Comparison of ENCODE assay signal across 26 mouse cellular contexts in the genomic region with DNA sequence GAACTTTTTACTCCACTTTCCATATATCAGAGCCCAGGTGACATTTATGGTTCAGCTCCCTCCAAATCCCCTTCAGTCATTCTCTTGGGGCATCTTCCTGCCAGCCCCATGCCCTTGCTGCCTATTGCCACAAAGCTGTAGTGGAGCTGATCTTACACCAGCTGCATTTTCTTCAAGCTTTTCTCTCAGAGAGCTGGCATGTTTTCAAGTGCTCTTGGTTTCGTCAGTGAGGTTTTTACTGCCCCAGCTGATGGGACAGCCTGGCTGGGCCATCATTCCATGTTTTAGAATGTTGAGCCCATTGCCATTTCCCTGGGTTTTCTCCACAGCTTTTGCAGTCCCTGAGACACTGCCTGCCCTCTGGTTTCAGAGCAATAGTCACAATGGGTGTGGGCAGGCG. TPM values are rescaled to one million over a fixed set of nuclear protein-coding genes. Genes with fewer than 3 reads are reported as not detected.
A peak's percentile ranks its signal among the peaks of the same experiment; 100 is the strongest.
DNase-seq lines count a peak whose midpoint lies in the region; ATAC-seq lines count a peak whose summit lies in the region.
"Had no signal": no experiment of that assay in that cellular context is flagged by ENCODE, and none has a peak within 500 bp of the region (broad histone marks: within the 10 kb centered on the region; RNA-seq: fewer than 3 reads in every experiment).

No protein-coding gene starts in this region.

- no peaks in the 10 kb centered on the region for H3K27me3 ChIP-seq in forebrain, embryonic 11.5 days (ENCODE audit: control insufficient read depth, insufficient read depth, low read length)
- peaks cover 14% of the 10 kb centered on the region for H3K27me3 ChIP-seq in forebrain, embryonic 13.5 days
- H3K27me3 ChIP-seq: embryonic facial prominence, embryonic 15.5 days had no signal

- no peak for ATAC-seq in forebrain, embryonic 11.5 days (replicated peaks; ENCODE audit: low FRiP score)
- ATAC-seq in forebrain, embryonic 13.5 days, result no peak
- no peak for ATAC-seq in frontal cortex, adult (ENCODE audit: low TSS enrichment)
- ATAC-seq: CD4-positive, CD25-positive, alpha-beta regulatory T cell, adult 4 months; forebrain, embryonic 14.5 days; forebrain, embryonic 16.5 days had no signal

- peak; percentile 16 for DNase-seq in forebrain, embryonic 11.5 days (ENCODE audit: low spot score)
- peak; percentile 8 for DNase-seq in lung, postnatal 10 days
- no peak for DNase-seq in lung, postnatal 25 days (ENCODE audit: low spot score)
- DNase-seq in MN1 (ENCODE audit: low spot score), result peak; percentile 59
- peak; percentile 47 for DNase-seq in brain, adult 2 months (ENCODE audit: low read depth, low spot score)
- DNase-seq: adrenal gland, adult 8-10 months; adrenal gland, postnatal 14 days; adrenal gland, postnatal 36 days; B cell, adult 2 months; cerebellum, adult 11 months; cerebellum, adult 18-20 months; cerebellum, adult 8-10 months; cerebellum, adult 9-11 months; cerebellum, postnatal 14 days; cerebellum, postnatal 36 days; embryo, embryonic 11 days had no signal

- no peak overlapping the region for H3K27ac ChIP-seq in forebrain, embryonic 11.5 days (ENCODE audit: low read depth, low read length)
- H3K27ac ChIP-seq in forebrain, embryonic 13.5 days, result no peak overlapping the region
- H3K27ac ChIP-seq: embryonic facial prominence, embryonic 13.5 days; embryonic facial prominence, embryonic 15.5 days; forebrain, embryonic 10.5 days had no signal

- H3K4me3 ChIP-seq in forebrain, embryonic 11.5 days (ENCODE audit: low read depth, low read length), result no peak overlapping the region
- H3K4me3 ChIP-seq in forebrain, embryonic 13.5 days, result no peak overlapping the region
- H3K4me3 ChIP-seq: embryonic facial prominence, embryonic 13.5 days; embryonic facial prominence, embryonic 15.5 days; erythroblast, embryonic 14.5 days; forebrain, embryonic 10.5 days had no signal

- 72% methylated on average over 2 of the region's 2 CpGs for WGBS in forebrain, embryonic 11.5 days
- 74% methylated on average over 2 of the region's 2 CpGs for WGBS in forebrain, embryonic 13.5 days

- peaks cover 7% of the 10 kb centered on the region; the same call in 1 of the 2 replicates for H3K9me3 ChIP-seq in forebrain, embryonic 11.5 days (ENCODE audit: control insufficient read depth, low read length)
- peaks cover 16% of the 10 kb centered on the region for H3K9me3 ChIP-seq in forebrain, embryonic 13.5 days (replicated peaks)

- H3K9ac ChIP-seq in forebrain, embryonic 11.5 days (ENCODE audit: low read length), result no peak overlapping the region
- H3K9ac ChIP-seq in forebrain, embryonic 13.5 days, result no peak overlapping the region
- H3K9ac ChIP-seq: embryonic facial prominence, embryonic 13.5 days; embryonic facial prominence, embryonic 15.5 days had no signal

- H3K4me2 ChIP-seq in forebrain, embryonic 11.5 days (ENCODE audit: low read depth, low read length, severe bottlenecking), result no peak overlapping the region
- no peak overlapping the region for H3K4me2 ChIP-seq in forebrain, embryonic 13.5 days
- H3K4me2 ChIP-seq: embryonic facial prominence, embryonic 13.5 days; embryonic facial prominence, embryonic 15.5 days had no signal

- H3K4me1 ChIP-seq in forebrain, embryonic 11.5 days (replicated peaks; ENCODE audit: control insufficient read depth, insufficient read depth, low read length), result no peaks in the 10 kb centered on the region
- no peaks in the 10 kb centered on the region for H3K4me1 ChIP-seq in forebrain, embryonic 13.5 days

- H3K36me3 ChIP-seq in forebrain, embryonic 11.5 days (ENCODE audit: control insufficient read depth, insufficient read depth, low read length), result no peaks in the 10 kb centered on the region
- no peaks in the 10 kb centered on the region for H3K36me3 ChIP-seq in forebrain, embryonic 13.5 days (ENCODE audit: poor library complexity, severe bottlenecking)
- H3K36me3 ChIP-seq: embryonic facial prominence, embryonic 13.5 days; embryonic facial prominence, embryonic 15.5 days; forebrain, embryonic 10.5 days; G1E had no signal

RNA-seq across cellular contexts. Expression of gene Tsnax, which starts 17.0 kb away (rescaled TPM):
- polyA plus RNA-seq in forebrain, embryonic 11.5 days (2014; fragmentation: Nextera tagmentation; extraction: Ambion mirVana), result 126 and 130 TPM in 2 replicates
- 128 and 133 TPM in 2 replicates for polyA plus RNA-seq in forebrain, embryonic 13.5 days (2015; fragmentation: Nextera tagmentation; extraction: Ambion mirVana)

RNA-seq across cellular contexts. Expression of gene Egln1, which starts 46.7 kb away (rescaled TPM):
- polyA plus RNA-seq in forebrain, embryonic 11.5 days (2014; fragmentation: Nextera tagmentation; extraction: Ambion mirVana), result 20.7 and 22.2 TPM in 2 replicates
- polyA plus RNA-seq in forebrain, embryonic 13.5 days (2015; fragmentation: Nextera tagmentation; extraction: Ambion mirVana), result 18.0 and 18.7 TPM in 2 replicates

RNA-seq across cellular contexts. Expression of gene Disc1, which starts 58.2 kb away (rescaled TPM):
- polyA plus RNA-seq in forebrain, embryonic 11.5 days (2014; fragmentation: Nextera tagmentation; extraction: Ambion mirVana), result 1.0 and 1.3 TPM in 2 replicates
- 0.78 and 0.80 TPM in 2 replicates for polyA plus RNA-seq in forebrain, embryonic 13.5 days (2015; fragmentation: Nextera tagmentation; extraction: Ambion mirVana)
- polyA plus RNA-seq: erythroblast, embryonic 14.5 days; G1E had no signal
